Mouse (Mus musculus) kidney, postnatal 0 days (tissue): ENCODE measurements around the gene Farp1. TPM values are rescaled to one million over a fixed set of nuclear protein-coding genes. Genes with fewer than 3 reads are reported as not detected.

Experiments
- ATAC-seq: fragments of 200-750 bp; cut with Nextera tagmentation; replicated peaks from 2 replicates; pipeline ENCODE4 v1.8.0; 2017; ENCODE audit warnings: low read depth, moderate number of reproducible peaks, moderate TSS enrichment, moderate library complexity; ENCODE audit not compliant: low FRiP score
- DNase-seq: peaks from one replicate; pipeline ENCODE4 v3.0.0-alpha.2; 2016; ENCODE audit warnings: low spot score
- H3K27ac ChIP-seq: fragments of 300-500 bp; sonication (generic); 2 replicates; pipeline ENCODE4 v1.5.1; 2014; ENCODE audit warnings: mild to moderate bottlenecking
- H3K27me3 ChIP-seq: fragments of 300-500 bp; sonication (generic); 2 replicates; pipeline ENCODE4 v1.6.1; 2014; ENCODE audit warnings: low read length, mixed read lengths; ENCODE audit not compliant: insufficient read depth
- H3K36me3 ChIP-seq: fragments of 300-500 bp; sonication (generic); 2 replicates; pipeline ENCODE4 v1.6.1; 2014; ENCODE audit warnings: low read length, mixed read lengths; ENCODE audit not compliant: insufficient read depth
- H3K4me1 ChIP-seq: fragments of 300-500 bp; sonication (generic); replicated peaks from 2 replicates; pipeline ENCODE4 v1.6.1; 2014; ENCODE audit warnings: antibody characterized with exemption, low read length, mixed read lengths; ENCODE audit not compliant: insufficient read depth
- H3K4me2 ChIP-seq: fragments of 300-500 bp; sonication (generic); 2 replicates; pipeline ENCODE4 v1.6.1; 2014; ENCODE audit warnings: mild to moderate bottlenecking, low read length, moderate library complexity, mixed read lengths
- H3K4me3 ChIP-seq: fragments of 300-500 bp; sonication (generic); replicated peaks from 2 replicates; pipeline ENCODE4 v1.5.1; 2014; ENCODE audit warnings: low read depth, low read length
- H3K9ac ChIP-seq: fragments of 300-500 bp; sonication (generic); 2 replicates; pipeline ENCODE4 v1.6.1; 2014; ENCODE audit warnings: low read depth, low read length
- H3K9me3 ChIP-seq: fragments of 300-500 bp; sonication (generic); replicated peaks from 2 replicates; pipeline ENCODE4 v1.6.1; 2016; ENCODE audit warnings: low read length, inconsistent platforms, mixed read lengths
- CTCF ChIP-seq: IDR thresholded peaks from 2 replicates; pipeline ENCODE4 v1.5.1; 2016; ENCODE audit warnings: antibody characterized with exemption, low read depth, mild to moderate bottlenecking, moderate library complexity
- WGBS: fragments of 180-500 bp; shearing (Covaris S2); extraction: QIAGEN DNeasy Blood & Tissue Kit; methylation state at CpG from one replicate; pipeline ENCODE4 v1.1.7; 2014; 5-methylcytosine and 5-hydroxymethylcytosine counted together
- polyA plus RNA-seq: library from polyadenylated mRNA; unstranded; fragments of >200 nt; fragmentation: Nextera tagmentation; extraction: Ambion mirVana; gene quantifications from 2 replicates; pipeline ENCODE4 v1.2.1, GENCODE M21; 2015

Gene Farp1
- polyA plus RNA-seq, 1 experiment from 2014 or later = 23.4 TPM

DNA sequence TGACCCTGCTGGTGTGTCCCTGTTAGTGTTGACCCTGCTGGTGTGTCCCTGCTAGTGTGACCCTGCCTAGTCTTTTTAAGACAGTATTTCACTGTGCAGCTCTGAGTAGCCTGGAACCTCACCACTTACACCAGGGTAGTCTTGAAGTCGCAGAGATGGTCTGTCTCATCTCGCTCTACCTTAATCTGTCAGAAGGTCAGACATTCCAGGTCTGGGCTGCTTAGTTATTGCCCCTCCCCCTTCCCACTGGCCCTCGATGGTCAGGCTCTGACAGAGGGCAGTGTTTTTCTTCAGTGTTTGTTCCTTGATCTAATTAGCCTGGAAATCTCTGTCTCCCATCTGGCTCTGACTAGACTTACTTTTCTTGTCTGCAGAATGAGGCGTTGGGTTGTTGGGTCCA is 71.9 kb downstream of the Farp1 start:
- TF ChIP-seq CTCF = no peak
- H3K27ac ChIP-seq = no peak overlapping the region; the same call in 1 of the 2 replicates
- no peaks in the 10 kb centered on the region for H3K27me3 ChIP-seq
- ATAC-seq (0 out of 2 replicates have a peak, but pooled peaks have one; percentile 9), DNase-seq (no peak)
- 40% methylated on average over 4 of the region's 4 CpGs for WGBS
- no peaks in the 10 kb centered on the region for H3K9me3 ChIP-seq
- H3K9ac ChIP-seq = 0 out of 2 replicates have a peak overlapping the region, but pooled peaks have one; percentile 8
- peaks cover 61% of the 10 kb centered on the region for H3K4me1 ChIP-seq
- no peaks in the 10 kb centered on the region for H3K36me3 ChIP-seq
- no peak overlapping the region for H3K4me2 ChIP-seq
- no peak overlapping the region for H3K4me3 ChIP-seq

GRCm38 (mm10) chr14:121107707-121108285 is 72.8 kb downstream of the Farp1 start:
- H3K4me3 ChIP-seq = no peak overlapping the region
- peaks cover 58% of the 10 kb centered on the region for H3K4me1 ChIP-seq
- ATAC-seq = no peak
- 50% methylated on average over 10 of the region's 10 CpGs for WGBS
- H3K9me3 ChIP-seq = no peaks in the 10 kb centered on the region
- TF ChIP-seq CTCF = no peak
- H3K9ac ChIP-seq = no peak overlapping the region
- peak overlapping the region; percentile 43 for H3K27ac ChIP-seq
- no peaks in the 10 kb centered on the region for H3K27me3 ChIP-seq
- H3K36me3 ChIP-seq = no peaks in the 10 kb centered on the region
- H3K4me2 ChIP-seq = 0 out of 2 replicates have a peak overlapping the region, but pooled peaks have one; percentile 2
- no peak for DNase-seq

DNA sequence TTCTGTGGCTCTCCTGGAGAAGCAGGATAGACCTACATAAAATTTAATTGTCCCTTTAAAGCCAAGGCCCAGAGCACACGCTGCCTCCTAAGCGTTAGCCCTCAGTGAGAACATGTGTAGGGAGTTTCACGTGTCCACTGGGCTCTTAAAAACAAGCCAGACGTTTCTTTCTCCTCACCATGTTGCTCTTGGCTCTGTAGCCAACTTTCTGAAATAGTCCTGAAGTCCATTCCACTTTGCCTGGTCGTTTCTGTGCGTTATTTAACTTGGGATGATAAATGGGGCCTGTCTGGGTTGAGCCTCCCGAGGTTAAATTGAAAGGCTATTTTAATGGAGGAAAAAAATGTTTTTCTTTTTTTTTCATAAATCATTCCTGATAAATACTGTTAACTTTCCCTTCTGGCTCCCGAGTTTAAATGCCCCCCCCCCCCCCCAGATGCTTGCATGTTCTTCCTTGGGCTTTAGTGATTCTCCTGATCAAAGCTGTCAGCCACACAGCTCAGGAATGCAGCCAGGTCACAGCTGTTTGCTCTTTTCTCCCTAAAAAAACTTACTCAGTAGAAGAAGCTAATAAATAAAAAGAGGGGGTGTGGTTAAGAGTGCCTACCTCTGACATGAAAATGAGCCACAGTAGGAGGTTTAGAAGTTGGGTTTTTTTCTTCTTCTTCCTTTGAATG is 73.6 kb downstream of the Farp1 start:
- no peaks in the 10 kb centered on the region for H3K27me3 ChIP-seq
- no peak for TF ChIP-seq CTCF
- DNase-seq = peak; percentile 96
- H3K9me3 ChIP-seq = no peaks in the 10 kb centered on the region
- H3K4me3 ChIP-seq = no peak overlapping the region
- H3K4me1 ChIP-seq = peaks cover 54% of the 10 kb centered on the region
- 7% methylated on average over 8 of the region's 8 CpGs for WGBS
- ATAC-seq = peak; percentile 63; the same call in 1 of the 2 replicates
- no peaks in the 10 kb centered on the region for H3K36me3 ChIP-seq
- no peak overlapping the region for H3K9ac ChIP-seq
- 0 out of 2 replicates have a peak overlapping the region, but pooled peaks have one; percentile 14 for H3K4me2 ChIP-seq
- H3K27ac ChIP-seq = peak overlapping the region; percentile 72

- TF ChIP-seq CTCF = no peak
- no peak overlapping the region for H3K4me3 ChIP-seq
- no peak overlapping the region for H3K9ac ChIP-seq
- ATAC-seq = no peak
- no peak for DNase-seq
- no peaks in the 10 kb centered on the region for H3K27me3 ChIP-seq
- 20% methylated on average over 9 of the region's 9 CpGs for WGBS
- H3K36me3 ChIP-seq = no peaks in the 10 kb centered on the region
- peaks cover 58% of the 10 kb centered on the region for H3K4me1 ChIP-seq
- no peaks in the 10 kb centered on the region for H3K9me3 ChIP-seq
- peak overlapping the region; percentile 72 for H3K27ac ChIP-seq
- H3K4me2 ChIP-seq = 0 out of 2 replicates have a peak overlapping the region, but pooled peaks have one; percentile 14
Measured at GRCm38 (mm10) chr14:121109116-121109504, 74.1 kb downstream of the Farp1 start.

- Histone ChIP-seq H3K36me3 (peaks cover 3% of the 10 kb centered on the region; the same call in 1 of the 2 replicates), H3K27ac (no peak overlapping the region), H3K27me3 (no peaks in the 10 kb centered on the region), H3K9me3 (no peaks in the 10 kb centered on the region), H3K4me2 (no peak overlapping the region), H3K9ac (no peak overlapping the region), H3K4me1 (peaks cover 48% of the 10 kb centered on the region), H3K4me3 (no peak overlapping the region)
- WGBS = 58% methylated on average over 13 of the region's 13 CpGs
- TF ChIP-seq CTCF = no peak
- ATAC-seq = no peak
- DNase-seq = no peak
Measured at GRCm38 (mm10) chr14:121110492-121111267, 75.7 kb downstream of the Farp1 start.

GRCm38 (mm10) chr14:121112061-121112460 is 77.1 kb downstream of the Farp1 start:
- Histone ChIP-seq H3K4me1 (peaks cover 34% of the 10 kb centered on the region), H3K27me3 (no peaks in the 10 kb centered on the region), H3K27ac (no peak overlapping the region), H3K4me2 (no peak overlapping the region), H3K9me3 (no peaks in the 10 kb centered on the region), H3K9ac (no peak overlapping the region), H3K36me3 (peaks cover 3% of the 10 kb centered on the region; the same call in 1 of the 2 replicates), H3K4me3 (no peak overlapping the region)
- DNase-seq (no peak), ATAC-seq (no peak)
- no peak for TF ChIP-seq CTCF
- WGBS = 57% methylated on average over 8 of the region's 8 CpGs
